Mouse (Mus musculus) right cerebral cortex, postnatal 25 days (tissue): ENCODE measurements around the gene Aldh1b1.

Experiments
- DNase-seq: peaks from one replicate; pipeline ENCODE4 v3.0.0; 2022

The Aldh1b1 gene

DNA sequence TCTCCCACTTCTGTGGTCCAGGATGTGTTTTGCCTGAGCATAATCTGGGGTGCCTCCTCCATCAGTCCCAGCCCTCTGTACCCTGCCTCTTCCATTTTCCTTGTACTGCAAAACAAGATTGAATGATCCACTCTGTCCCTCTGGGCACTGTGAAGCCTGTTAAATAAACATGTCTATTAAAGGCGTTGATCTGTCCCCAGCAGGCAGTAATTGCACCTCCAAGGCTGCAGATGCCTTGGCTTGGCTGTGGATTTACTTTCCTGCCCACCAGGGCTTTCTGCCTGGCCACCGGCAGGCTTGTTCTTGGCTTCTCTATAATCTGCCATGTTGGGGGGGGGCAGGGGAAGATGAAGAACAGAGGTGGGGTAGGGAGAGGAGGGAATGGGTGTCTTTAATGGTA, 12.9 kb upstream of the Aldh1b1 start:
- no peak for DNase-seq

- no peak for DNase-seq
Observed at GRCm38 (mm10) chr4:45786674-45787073, 12.1 kb upstream of the Aldh1b1 start.

- DNase-seq = no peak
Observed at GRCm38 (mm10) chr4:45788446-45789081, 10.3 kb upstream of the Aldh1b1 start.

GRCm38 (mm10) chr4:45789263-45789958, 9.4 kb upstream of the Aldh1b1 start:
- DNase-seq = peak; percentile 82

DNA sequence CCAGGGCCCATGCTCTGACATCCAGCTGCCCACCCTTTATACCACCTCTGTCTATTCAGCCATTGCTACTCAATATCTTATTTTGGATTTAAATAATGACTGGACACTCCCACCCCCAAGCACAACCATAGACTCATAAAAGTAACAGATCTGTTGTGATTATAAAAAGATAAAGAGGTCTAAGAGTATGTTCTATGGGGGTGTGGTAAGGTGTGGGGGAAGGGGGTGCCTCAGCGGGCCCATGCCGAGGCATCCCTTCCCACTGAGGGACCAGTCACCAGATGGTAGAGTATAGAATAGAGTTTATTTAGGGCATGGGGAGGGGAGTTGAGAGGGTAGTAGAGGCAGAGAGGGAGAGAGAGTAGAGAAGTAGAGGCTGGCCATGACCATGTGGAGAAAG, 8.8 kb upstream of the Aldh1b1 start:
- DNase-seq = no peak

GRCm38 (mm10) chr4:45795191-45795811, 3.5 kb upstream of the Aldh1b1 start:
- no peak for DNase-seq

GRCm38 (mm10) chr4:45796760-45797159, 2.1 kb upstream of the Aldh1b1 start:
- DNase-seq = no peak

- no peak for DNase-seq
Observed at GRCm38 (mm10) chr4:45799956-45800537, 1.2 kb downstream of the Aldh1b1 start.

GRCm38 (mm10) chr4:45802900-45803299, 4.1 kb downstream of the Aldh1b1 start:
- DNase-seq = no peak

- DNase-seq = no peak
Observed at GRCm38 (mm10) chr4:45808034-45808433, 9.2 kb downstream of the Aldh1b1 start.

GRCm38 (mm10) chr4:45811250-45811649, 12.4 kb downstream of the Aldh1b1 start:
- DNase-seq = no peak

- peak; percentile 36 for DNase-seq
Observed at GRCm38 (mm10) chr4:45815542-45815941, 16.7 kb downstream of the Aldh1b1 start.

DNA sequence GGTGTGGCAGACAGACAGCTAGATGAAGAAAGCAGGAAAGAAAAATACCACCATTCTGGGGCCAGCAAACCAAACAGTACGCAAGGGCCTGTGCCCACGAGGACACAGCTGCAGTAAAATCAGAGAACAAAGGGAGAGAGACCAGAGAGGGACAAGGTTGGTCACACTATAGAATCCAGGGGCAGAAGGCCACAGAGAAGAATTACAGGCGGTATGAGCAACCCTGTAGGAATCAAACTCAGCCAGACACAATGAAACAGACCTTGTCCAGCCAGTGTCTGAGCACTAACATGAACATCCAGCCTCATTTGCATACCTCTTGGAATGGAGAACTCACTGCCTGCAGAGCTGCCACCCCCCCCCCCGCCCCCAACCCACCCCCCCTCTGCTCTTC, 20.0 kb downstream of the Aldh1b1 start:
- no peak for DNase-seq

GRCm38 (mm10) chr4:45819208-45819931, 20.5 kb downstream of the Aldh1b1 start:
- DNase-seq = peak; percentile 29

DNA sequence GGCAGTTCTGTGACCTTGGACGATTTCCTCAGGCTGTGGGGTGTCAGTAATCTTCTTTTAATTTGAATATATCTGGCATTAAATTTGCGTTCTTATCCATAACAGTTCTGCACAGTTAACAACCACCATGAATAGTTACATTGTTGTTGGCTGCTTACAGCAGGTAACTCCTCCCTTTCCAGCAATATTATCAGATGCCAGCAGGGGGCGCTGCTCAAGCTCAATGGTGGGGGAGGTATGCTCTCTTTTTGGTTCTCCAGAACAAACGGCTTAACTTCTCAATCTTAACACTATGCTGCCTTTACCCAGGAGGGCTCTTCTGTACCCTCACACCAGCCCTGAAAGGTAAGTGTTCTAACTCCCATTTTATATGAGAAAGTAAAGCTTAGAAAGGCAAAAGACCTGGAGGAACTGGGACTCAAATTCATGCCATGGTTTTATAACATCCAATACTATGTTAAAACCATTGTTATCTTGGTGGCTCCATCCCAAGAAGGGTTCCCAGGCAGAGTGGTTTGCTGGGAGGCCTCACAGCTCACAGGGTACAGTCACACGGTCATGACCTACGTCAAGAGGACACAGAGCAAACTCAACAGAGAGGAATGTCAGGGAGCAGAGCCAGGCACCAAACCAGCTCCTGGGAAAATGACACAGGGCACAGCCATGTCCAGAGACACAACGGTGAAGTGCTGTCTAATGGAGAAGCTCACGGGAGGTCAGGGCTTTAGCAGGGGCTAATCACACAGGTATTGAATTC, 21.4 kb downstream of the Aldh1b1 start:
- DNase-seq = peak; percentile 52

- DNase-seq = no peak
Observed at GRCm38 (mm10) chr4:45821995-45822394, 23.2 kb downstream of the Aldh1b1 start.

- DNase-seq = no peak
Observed at GRCm38 (mm10) chr4:45822781-45823575, 24.2 kb downstream of the Aldh1b1 start.

DNA sequence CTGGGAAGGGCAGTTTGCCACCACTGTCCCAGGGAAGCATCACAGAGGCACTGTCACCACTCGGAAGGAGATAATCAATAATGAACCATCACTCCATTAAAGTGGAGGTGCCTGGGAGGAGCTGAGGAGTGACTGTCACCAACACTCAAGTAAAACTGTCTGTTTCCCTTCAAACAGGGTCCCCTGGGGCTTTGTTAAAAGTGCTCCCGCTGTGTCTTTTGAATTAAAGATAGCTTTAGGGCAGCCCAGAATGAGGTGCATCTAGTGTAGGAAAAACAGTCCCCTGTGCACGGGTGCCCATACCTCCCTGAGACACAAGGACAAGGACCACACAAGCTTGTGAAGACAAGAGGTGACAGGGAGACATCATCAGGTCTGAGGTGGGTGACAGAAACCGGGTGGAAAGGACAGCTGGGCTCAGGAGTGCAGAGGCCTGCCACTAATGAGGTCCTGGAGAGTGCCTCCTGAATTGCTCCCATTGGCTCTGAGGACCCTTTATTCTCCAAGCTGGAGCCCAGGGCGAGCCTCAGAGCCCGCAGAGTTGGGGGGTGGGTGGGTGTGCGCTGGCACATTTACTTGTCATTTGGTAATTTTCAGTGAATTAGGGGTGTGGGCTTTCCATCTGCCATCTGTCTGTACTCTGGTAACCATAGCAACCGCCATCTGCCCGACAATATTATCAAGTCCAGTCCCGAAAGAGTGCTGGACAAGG, 25.4 kb downstream of the Aldh1b1 start:
- no peak for DNase-seq

- no peak for DNase-seq
Observed at GRCm38 (mm10) chr4:45824761-45825556, 26.1 kb downstream of the Aldh1b1 start.
